ENCODE assay signal across 8 mouse cellular contexts in genomic region chr8:45068759-45069386, GRCm38 (mm10). TPM values are rescaled to one million over a fixed set of nuclear protein-coding genes. Genes with fewer than 3 reads are reported as not detected.
DNase-seq lines count a peak whose midpoint lies in the region; ATAC-seq lines count a peak whose summit lies in the region.

Mtnr1a (plus strand) TSS chr8:45069137.

- WGBS in hindbrain, embryonic 14.5 days, result 5% methylated on average over 29 of the region's 29 CpGs
- WGBS in lung, embryonic 16.5 days, result 6% methylated on average over 29 of the region's 29 CpGs

- 0 out of 2 replicates have a peak, but pooled peaks cover 5% of the 10 kb centered on the region for H3K4me1 ChIP-seq in hindbrain, embryonic 14.5 days (replicated peaks; ENCODE audit: control insufficient read depth, insufficient read depth, low read length)
- no peaks in the 10 kb centered on the region for H3K4me1 ChIP-seq in lung, embryonic 16.5 days (replicated peaks; ENCODE audit: control insufficient read depth, insufficient read depth, low read length)

- DNase-seq in adrenal gland, adult (ENCODE audit: inconsistent age in 2 of 2, low spot score in 1 of 2), result peak; percentile 82 to 96
- peak; percentile 92 to 94 for DNase-seq in cerebellum, postnatal 36 days
- peak; percentile 77 for DNase-seq in gastrocnemius, adult 18-20 months (ENCODE audit: low spot score)
- peak; percentile 93 for DNase-seq in hindbrain, embryonic 14.5 days (ENCODE audit: low spot score)
- peak; percentile 87 to 89 for DNase-seq in layer of hippocampus, postnatal 14 days (ENCODE audit: low spot score in 2 of 2)
- peak; percentile 49 for DNase-seq in retina, adult 2 months (ENCODE audit: low read depth, low spot score)
- DNase-seq in urinary bladder, postnatal 36 days (ENCODE audit: low spot score in 2 of 2), result peak; percentile 82 to 86

- peak; percentile 90 for ATAC-seq in hindbrain, embryonic 14.5 days (ENCODE audit: low FRiP score)
- peak; percentile 89 for ATAC-seq in lung, embryonic 16.5 days (ENCODE audit: low read depth)

- no peaks in the 10 kb centered on the region for H3K9me3 ChIP-seq in hindbrain, embryonic 14.5 days (ENCODE audit: control insufficient read depth, low read length)
- no peaks in the 10 kb centered on the region for H3K9me3 ChIP-seq in lung, embryonic 16.5 days (ENCODE audit: control insufficient read depth, low read length)

- H3K27me3 ChIP-seq in hindbrain, embryonic 14.5 days (ENCODE audit: control insufficient read depth, insufficient read depth, low read length), result no peaks in the 10 kb centered on the region
- peaks cover 4% of the 10 kb centered on the region for H3K27me3 ChIP-seq in lung, embryonic 16.5 days (ENCODE audit: control insufficient read depth, insufficient read depth, low read depth, low read length)

- no peaks in the 10 kb centered on the region for H3K36me3 ChIP-seq in hindbrain, embryonic 14.5 days (replicated peaks; ENCODE audit: control insufficient read depth, insufficient read depth)
- H3K36me3 ChIP-seq in lung, embryonic 16.5 days (ENCODE audit: control insufficient read depth, insufficient read depth, low read length), result no peaks in the 10 kb centered on the region

- H3K4me2 ChIP-seq in hindbrain, embryonic 14.5 days (replicated peaks), result peak within 1 kb of the TSS; percentile 75
- H3K4me2 ChIP-seq in lung, embryonic 16.5 days (ENCODE audit: low read depth, low read length), result peak within 1 kb of the TSS; percentile 62

- peak within 1 kb of the TSS; percentile 28 for H3K4me3 ChIP-seq in hindbrain, embryonic 14.5 days (replicated peaks; ENCODE audit: low read length)
- peak within 1 kb of the TSS; percentile 30 for H3K4me3 ChIP-seq in lung, embryonic 16.5 days (ENCODE audit: low read length)

- no peak within 1 kb of the TSS for H3K27ac ChIP-seq in hindbrain, embryonic 14.5 days
- no peak within 1 kb of the TSS for H3K27ac ChIP-seq in lung, embryonic 16.5 days (ENCODE audit: low read length)

- peak within 1 kb of the TSS; percentile 42; the same call in 1 of the 2 replicates for H3K9ac ChIP-seq in hindbrain, embryonic 14.5 days
- 0 out of 2 replicates have a peak within 1 kb of the TSS, but pooled peaks have one; percentile 39 for H3K9ac ChIP-seq in lung, embryonic 16.5 days (ENCODE audit: low read length)

RNA-seq across cellular contexts. Expression of gene Mtnr1a, which starts in this region (rescaled TPM):
- not detected for total RNA-seq in gastrocnemius, adult 18-20 months (2021)
- 0.44 TPM in 1 of 2 replicates, not detected in the other for polyA plus RNA-seq in hindbrain, embryonic 14.5 days (2014; fragmentation: Nextera tagmentation; extraction: Ambion mirVana)
- total RNA-seq in layer of hippocampus, postnatal 14 days (2021), result not detected
- not detected in 2 replicates for polyA plus RNA-seq in lung, embryonic 16.5 days (2015; fragmentation: Nextera tagmentation; extraction: Ambion mirVana)

Comparison
In these comparisons a context has a peak if more than half of its experiments do, and no peak if none do; other contexts are left out.
1. Peak in DNase-seq in gastrocnemius, adult 18-20 months; RNA of the gene not detected or under 1 TPM.
2. Peak in DNase-seq, ATAC-seq, H3K4me3 ChIP-seq, H3K9ac ChIP-seq and H3K4me2 ChIP-seq in hindbrain, embryonic 14.5 days; RNA of the gene not detected or under 1 TPM.
3. Peak in DNase-seq in layer of hippocampus, postnatal 14 days; RNA of the gene not detected or under 1 TPM.
4. Peak in ATAC-seq, H3K4me3 ChIP-seq, H3K9ac ChIP-seq and H3K4me2 ChIP-seq in lung, embryonic 16.5 days; RNA of the gene not detected or under 1 TPM.